Mouse (Mus musculus) liver, embryonic 16.5 days (tissue): ENCODE data around the gene Gm11437. TPM values are rescaled to one million over a fixed set of nuclear protein-coding genes. Genes with fewer than 3 reads are reported as not detected.
A peak's percentile ranks its signal among the peaks of the same experiment; 100 is the strongest.

ENCODE experiments used
- ATAC-seq: fragments of 200-750 bp; cut with Nextera tagmentation; 2 replicates; pipeline ENCODE4 v1.8.0; 2017; ENCODE audit warnings: low read depth, mild to moderate bottlenecking, moderate number of reproducible peaks, moderate library complexity
- H3K27ac ChIP-seq: fragments of 300-500 bp; sonication (generic); 2 replicates; pipeline ENCODE4 v1.5.1; 2014; ENCODE audit warnings: mild to moderate bottlenecking, low read length
- H3K27me3 ChIP-seq: fragments of 300-500 bp; sonication (generic); 2 replicates; pipeline ENCODE4 v1.6.1; 2014; ENCODE audit warnings: low read depth, low read length, mixed read lengths; ENCODE audit not compliant: control insufficient read depth, insufficient read depth
- H3K36me3 ChIP-seq: fragments of 300-500 bp; sonication (generic); 2 replicates; pipeline ENCODE4 v1.6.1; 2014; ENCODE audit warnings: mild to moderate bottlenecking; ENCODE audit not compliant: control insufficient read depth, insufficient read depth
- H3K4me1 ChIP-seq: fragments of 300-500 bp; sonication (generic); 2 replicates; pipeline ENCODE4 v1.6.1; 2014; ENCODE audit warnings: low read depth, low read length, mixed read lengths; ENCODE audit not compliant: control insufficient read depth
- H3K4me2 ChIP-seq: fragments of 300-500 bp; sonication (generic); 2 replicates; pipeline ENCODE4 v1.6.1; 2014; ENCODE audit warnings: low read depth, low read length, mixed read lengths
- H3K4me3 ChIP-seq: fragments of 300-500 bp; sonication (generic); 2 replicates; pipeline ENCODE4 v1.5.1; 2014; ENCODE audit warnings: low read depth, mild to moderate bottlenecking, low read length
- H3K9ac ChIP-seq: fragments of 300-500 bp; sonication (generic); 2 replicates; pipeline ENCODE4 v1.6.1; 2014; ENCODE audit warnings: low read depth, low read length
- H3K9me3 ChIP-seq: fragments of 300-500 bp; sonication (generic); replicated peaks from 2 replicates; pipeline ENCODE4 v1.6.1; 2016; ENCODE audit warnings: low read length; ENCODE audit not compliant: control insufficient read depth
- WGBS: fragments of 180-500 bp; shearing (Covaris S2); extraction: QIAGEN DNeasy Blood & Tissue Kit; methylation state at CpG from one replicate; pipeline ENCODE4 v1.1.7; 2014; ENCODE audit not compliant: insufficient replicate concordance; 5-methylcytosine and 5-hydroxymethylcytosine counted together
- polyA plus RNA-seq: library from polyadenylated mRNA; unstranded; fragments of >200 nt; fragmentation: Nextera tagmentation; extraction: Ambion mirVana; gene quantifications from 2 replicates; pipeline ENCODE4 v1.2.1, GENCODE M21; 2015

The Gm11437 gene
- polyA plus RNA-seq, 1 experiment from 2014 or later: not detected

GRCm38 (mm10) chr11:84179954-84180598 is 12.8 kb upstream of the Gm11437 start:
- peak overlapping the region; percentile 98 for H3K4me2 ChIP-seq
- 0% methylated on average over 44 of the region's 44 CpGs for WGBS
- H3K4me3 ChIP-seq: peak overlapping the region; percentile 88
- peak; percentile 11 for ATAC-seq
- H3K9ac ChIP-seq: peak overlapping the region; percentile 83
- H3K27me3 ChIP-seq: no peaks in the 10 kb centered on the region
- peaks cover 12% of the 10 kb centered on the region for H3K4me1 ChIP-seq
- no peaks in the 10 kb centered on the region for H3K9me3 ChIP-seq
- peak overlapping the region; percentile 87 for H3K27ac ChIP-seq
- no peaks in the 10 kb centered on the region for H3K36me3 ChIP-seq

GRCm38 (mm10) chr11:84179226-84179953 is 12.1 kb upstream of the Gm11437 start:
- peak overlapping the region; percentile 98 for H3K4me2 ChIP-seq
- peak overlapping the region; percentile 83 for H3K9ac ChIP-seq
- H3K4me3 ChIP-seq: peak overlapping the region; percentile 88
- WGBS: under 1% methylated on average over 54 of the region's 85 CpGs
- H3K27ac ChIP-seq: peak overlapping the region; percentile 87
- no peaks in the 10 kb centered on the region for H3K9me3 ChIP-seq
- peak; percentile 95 for ATAC-seq
- H3K27me3 ChIP-seq: no peaks in the 10 kb centered on the region
- peaks cover 12% of the 10 kb centered on the region for H3K4me1 ChIP-seq
- H3K36me3 ChIP-seq: no peaks in the 10 kb centered on the region

GRCm38 (mm10) chr11:84178571-84178970 is 11.3 kb upstream of the Gm11437 start:
- peak overlapping the region; percentile 83 for H3K9ac ChIP-seq
- WGBS: 42% methylated on average over 4 of the region's 4 CpGs
- H3K27ac ChIP-seq: peak overlapping the region; percentile 87; the same call in 1 of the 2 replicates

GRCm38 (mm10) chr11:84172539-84173435 is 5.5 kb upstream of the Gm11437 start:
- Histone ChIP-seq H3K4me3 (no peak overlapping the region), H3K4me1 (no peaks in the 10 kb centered on the region), H3K27me3 (no peaks in the 10 kb centered on the region), H3K36me3 (no peaks in the 10 kb centered on the region), H3K9ac (no peak overlapping the region), H3K9me3 (no peaks in the 10 kb centered on the region), H3K27ac (no peak overlapping the region), H3K4me2 (no peak overlapping the region)
- ATAC-seq: peak; percentile 61; the same call in 1 of the 2 replicates
- WGBS: 64% methylated on average over 11 of the region's 11 CpGs

More at GRCm38 (mm10) chr11:84178571-84178970, 11.3 kb upstream of the Gm11437 start:
- H3K36me3 ChIP-seq: no peaks in the 10 kb centered on the region
- no peaks in the 10 kb centered on the region for H3K9me3 ChIP-seq
- peak overlapping the region; percentile 98 for H3K4me2 ChIP-seq
- no peaks in the 10 kb centered on the region for H3K27me3 ChIP-seq
- H3K4me3 ChIP-seq: peak overlapping the region; percentile 88
- ATAC-seq: no peak
- peaks cover 12% of the 10 kb centered on the region for H3K4me1 ChIP-seq

GRCm38 (mm10) chr11:84168701-84169288 is 1.5 kb upstream of the Gm11437 start:
- H3K4me1 ChIP-seq: no peaks in the 10 kb centered on the region
- no peak overlapping the region for H3K27ac ChIP-seq
- H3K4me2 ChIP-seq: peak overlapping the region; percentile 13; the same call in 1 of the 2 replicates

GRCm38 (mm10) chr11:84164561-84164960 is 2.7 kb downstream of the Gm11437 start:
- Histone ChIP-seq H3K4me2 (no peak overlapping the region), H3K4me1 (no peaks in the 10 kb centered on the region), H3K9me3 (no peaks in the 10 kb centered on the region), H3K4me3 (no peak overlapping the region), H3K27me3 (no peaks in the 10 kb centered on the region), H3K27ac (no peak overlapping the region), H3K36me3 (no peaks in the 10 kb centered on the region), H3K9ac (no peak overlapping the region)
- ATAC-seq: no peak
- 54% methylated on average over 4 of the region's 4 CpGs for WGBS

More at GRCm38 (mm10) chr11:84168701-84169288, 1.5 kb upstream of the Gm11437 start:
- no peak overlapping the region for H3K4me3 ChIP-seq
- H3K9me3 ChIP-seq: no peaks in the 10 kb centered on the region
- H3K36me3 ChIP-seq: no peaks in the 10 kb centered on the region
- H3K9ac ChIP-seq: no peak overlapping the region
- peak; percentile 68 for ATAC-seq
- WGBS: 14% methylated on average over 7 of the region's 7 CpGs
- no peaks in the 10 kb centered on the region for H3K27me3 ChIP-seq

- no peaks in the 10 kb centered on the region for H3K9me3 ChIP-seq
- H3K27ac ChIP-seq: no peak overlapping the region
- H3K36me3 ChIP-seq: no peaks in the 10 kb centered on the region
- H3K4me3 ChIP-seq: no peak overlapping the region
- H3K4me1 ChIP-seq: no peaks in the 10 kb centered on the region
- no peak overlapping the region for H3K4me2 ChIP-seq
- no peak overlapping the region for H3K9ac ChIP-seq
- 72% methylated on average over 6 of the region's 6 CpGs for WGBS
- no peaks in the 10 kb centered on the region for H3K27me3 ChIP-seq
- no peak for ATAC-seq
Observed at GRCm38 (mm10) chr11:84164123-84164522, 3.2 kb downstream of the Gm11437 start.

- no peaks in the 10 kb centered on the region for H3K36me3 ChIP-seq
- H3K4me1 ChIP-seq: no peaks in the 10 kb centered on the region
- no peak overlapping the region for H3K27ac ChIP-seq
- H3K4me3 ChIP-seq: no peak overlapping the region
- no peaks in the 10 kb centered on the region for H3K27me3 ChIP-seq
- no peak overlapping the region for H3K4me2 ChIP-seq
- no peak overlapping the region for H3K9ac ChIP-seq
- ATAC-seq: no peak
- no peaks in the 10 kb centered on the region for H3K9me3 ChIP-seq
- WGBS: 72% methylated on average over 4 of the region's 4 CpGs
Observed at GRCm38 (mm10) chr11:84156535-84157262, 10.6 kb downstream of the Gm11437 start.
